Mouse (Mus musculus): ENCODE measurements at regions not wholly inside any gene's neighbourhood (a gene's known extent, or its start where the extent isn't known, plus 50 kb on each side); places are given as distances from the start of the nearest gene placed in this dataset.

DNA sequence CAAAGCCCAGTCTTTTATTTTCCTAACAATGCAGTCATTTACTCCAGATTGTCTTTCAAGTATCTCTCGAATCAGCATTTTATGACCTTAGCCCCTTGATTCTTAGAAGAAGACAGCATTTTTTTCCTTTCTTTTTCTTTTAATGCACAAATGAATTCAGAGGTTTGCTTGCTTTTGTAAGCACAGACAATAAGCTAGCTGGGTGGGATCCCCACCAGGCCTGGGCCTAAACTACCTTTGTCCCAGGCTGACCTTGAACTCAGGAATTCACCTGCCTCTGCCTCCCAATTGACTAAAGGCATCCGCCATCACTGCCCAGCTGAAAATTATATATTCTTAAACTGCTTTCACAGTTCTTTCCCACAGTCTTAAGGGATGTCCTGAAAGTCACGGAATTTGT lies 195.5 kb upstream of the Ednra start:
- no peak for TF ChIP-seq POLR2A (IDR thresholded peaks at IDR 0.05; ENCODE audit: extremely low read depth, insufficient read depth, low read length)
- no peak for TF ChIP-seq CTCF (IDR thresholded peaks at IDR 0.05; ENCODE audit: low read depth, low read length)
